Mouse (Mus musculus) bone marrow macrophage, adult 2 months (primary cell): Measurements from ENCODE around the gene Cul3. TPM values are rescaled to one million over a fixed set of nuclear protein-coding genes. Genes with fewer than 3 reads are reported as not detected.

Experiments
- H3K27ac ChIP-seq: 2 replicates; pipeline ENCODE4 v1.5.1; 2012; ENCODE audit warnings: low read depth, low read length; ENCODE audit not compliant: insufficient read depth
- H3K4me1 ChIP-seq: 2 replicates; pipeline ENCODE4 v1.6.1; 2012; ENCODE audit warnings: low read length; ENCODE audit not compliant: control insufficient read depth, insufficient read depth
- H3K4me3 ChIP-seq: 2 replicates; pipeline ENCODE4 v1.5.1; 2012; ENCODE audit warnings: mild to moderate bottlenecking, low read length, moderate library complexity; ENCODE audit not compliant: insufficient read depth
- CTCF ChIP-seq: IDR thresholded peaks from 2 replicates; pipeline ENCODE4 v1.5.1; 2012; ENCODE audit warnings: low read depth, mild to moderate bottlenecking, low read length, moderate library complexity
- POLR2A ChIP-seq: IDR thresholded peaks from 2 replicates; pipeline ENCODE4 v1.6.1; 2012; ENCODE audit warnings: mild to moderate bottlenecking, low read depth, low read length, borderline replicate concordance
- polyA plus RNA-seq: library from polyadenylated mRNA; stranded (reverse); fragments of >200 nt; gene quantifications from 2 replicates; pipeline ENCODE4 v1.2.4, GENCODE M21; 2012; ENCODE audit not compliant: missing spikeins, insufficient read depth, insufficient read length

Gene Cul3
- polyA plus RNA-seq: 95.8 and 119 TPM in 2 replicates

DNA sequence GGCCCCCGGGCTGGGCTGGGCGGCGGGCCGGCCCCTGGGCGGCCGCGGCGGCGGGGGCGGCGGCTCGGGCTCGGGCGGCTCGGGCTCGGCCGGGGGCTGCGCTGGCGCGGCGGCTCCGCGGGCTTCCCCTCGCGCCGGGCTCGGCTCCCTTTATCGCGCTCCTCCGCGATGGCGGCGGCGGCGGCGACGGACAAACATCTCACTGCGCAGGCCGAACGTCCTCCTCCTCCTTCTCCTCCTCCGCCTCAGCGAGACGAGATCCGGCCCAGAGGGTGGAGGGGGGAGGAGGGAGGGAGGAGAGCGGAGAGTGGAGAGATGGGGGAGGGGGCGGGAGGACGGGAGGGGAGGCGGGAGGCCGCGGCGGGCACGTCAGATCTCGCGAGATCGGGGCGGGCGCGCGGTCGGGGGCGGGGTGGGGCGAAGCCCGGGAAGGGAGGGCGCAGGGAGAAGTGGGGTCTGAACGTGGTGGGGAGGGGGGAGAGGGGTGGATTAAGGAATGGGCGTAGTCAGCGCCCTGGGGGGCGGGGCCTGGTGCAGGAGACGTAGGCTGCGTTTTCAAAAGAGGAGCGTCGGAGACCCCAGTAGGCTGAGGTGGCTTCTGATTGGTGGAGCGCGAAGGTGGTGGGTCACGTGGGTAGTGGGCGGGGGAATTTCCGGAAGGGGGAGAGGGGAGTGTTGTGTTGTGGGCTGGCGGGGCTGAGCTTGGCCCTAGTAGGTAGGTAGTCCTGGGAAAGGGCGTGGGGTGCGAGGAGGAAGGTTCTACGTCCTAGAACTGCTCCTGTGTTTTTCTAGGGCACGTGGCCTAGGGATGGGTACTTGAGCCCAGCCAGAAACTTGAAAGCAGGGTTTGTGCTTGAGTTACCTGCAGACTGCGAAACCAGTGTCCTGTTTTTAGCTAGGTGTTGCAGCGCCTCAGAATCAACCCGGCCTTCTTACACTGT, at the start of gene Cul3:
TSS of gene Cul3 (minus strand) at position 45 of the 941 bp plus-strand sequence.
- Histone ChIP-seq H3K4me1 (peaks cover 14% of the 10 kb centered on the region), H3K27ac (peak within 1 kb of the TSS; percentile 89), H3K4me3 (peak within 1 kb of the TSS; percentile 99)
- TF ChIP-seq POLR2A (peak; percentile 90), CTCF (0 out of 2 replicates have a peak, but pooled peaks have one; percentile 8)

DNA sequence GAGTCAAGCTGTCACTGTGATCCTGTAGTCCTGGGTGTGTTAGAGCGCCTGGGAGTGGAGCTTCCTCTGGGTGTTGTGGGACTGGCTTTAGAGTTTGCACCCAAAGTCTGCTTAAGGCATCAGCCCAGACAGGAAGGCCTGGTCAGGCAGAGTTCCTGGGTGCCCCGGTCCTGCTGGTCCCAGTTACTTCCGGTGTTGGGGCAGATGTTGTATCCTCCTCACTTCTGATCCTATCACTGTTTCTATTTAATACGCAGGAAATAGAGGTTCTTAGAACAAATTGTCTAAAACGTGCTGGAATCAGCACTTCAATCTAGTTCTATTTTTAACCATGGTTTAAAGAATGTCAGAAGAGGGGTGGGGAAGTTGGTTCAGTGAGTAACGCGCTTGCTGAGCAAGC, 49.2 kb upstream of the Cul3 start:
- Histone ChIP-seq H3K27ac (peak overlapping the region; percentile 55), H3K4me1 (peaks cover 11% of the 10 kb centered on the region), H3K4me3 (no peak overlapping the region)
- no peak for TF ChIP-seq POLR2A
- TF ChIP-seq CTCF: no peak

- H3K4me3 ChIP-seq: peak overlapping the region; percentile 17; the same call in 1 of the 2 replicates
- H3K4me1 ChIP-seq: peaks cover 13% of the 10 kb centered on the region
- H3K27ac ChIP-seq: no peak overlapping the region
- TF ChIP-seq CTCF: no peak
- TF ChIP-seq POLR2A: no peak
Measured at GRCm38 (mm10) chr1:80383613-80384589, 43.6 kb upstream of the Cul3 start.

- TF ChIP-seq POLR2A (no peak), CTCF (no peak)
- peaks cover 13% of the 10 kb centered on the region for H3K4me1 ChIP-seq
- H3K27ac ChIP-seq: no peak overlapping the region
- H3K4me3 ChIP-seq: no peak overlapping the region
Measured at GRCm38 (mm10) chr1:80382928-80383327, 42.6 kb upstream of the Cul3 start.

GRCm38 (mm10) chr1:80381302-80381701, 41.0 kb upstream of the Cul3 start:
- H3K4me3 ChIP-seq: no peak overlapping the region
- no peak overlapping the region for H3K27ac ChIP-seq
- peaks cover 13% of the 10 kb centered on the region for H3K4me1 ChIP-seq
- no peak for TF ChIP-seq CTCF
- no peak for TF ChIP-seq POLR2A

DNA sequence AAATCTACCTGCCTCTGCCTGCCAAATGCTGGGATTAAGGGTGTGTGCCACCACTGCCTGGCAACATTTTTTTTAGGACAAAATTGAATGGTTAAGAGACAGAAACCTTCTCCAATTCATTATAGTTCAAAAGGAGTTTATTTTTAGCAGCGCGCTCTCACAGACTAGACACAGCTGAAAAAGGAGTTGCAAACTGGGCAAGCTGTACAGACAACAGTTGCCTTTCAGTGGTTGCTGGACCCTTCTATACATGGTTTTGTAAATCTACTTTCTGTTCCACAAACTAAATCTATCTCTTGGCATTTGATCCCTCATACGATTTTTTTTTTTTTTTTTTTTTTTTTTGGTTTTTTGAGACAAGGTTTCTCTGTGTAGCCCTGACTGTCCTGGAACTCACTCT, 31.7 kb upstream of the Cul3 start:
- Histone ChIP-seq H3K27ac (no peak overlapping the region), H3K4me1 (no peaks in the 10 kb centered on the region), H3K4me3 (no peak overlapping the region)
- TF ChIP-seq POLR2A (no peak), CTCF (no peak)

- H3K4me1 ChIP-seq: no peaks in the 10 kb centered on the region
- H3K27ac ChIP-seq: no peak overlapping the region
- no peak overlapping the region for H3K4me3 ChIP-seq
- no peak for TF ChIP-seq POLR2A
- no peak for TF ChIP-seq CTCF
Measured at GRCm38 (mm10) chr1:80371189-80371889, 31.1 kb upstream of the Cul3 start.

DNA sequence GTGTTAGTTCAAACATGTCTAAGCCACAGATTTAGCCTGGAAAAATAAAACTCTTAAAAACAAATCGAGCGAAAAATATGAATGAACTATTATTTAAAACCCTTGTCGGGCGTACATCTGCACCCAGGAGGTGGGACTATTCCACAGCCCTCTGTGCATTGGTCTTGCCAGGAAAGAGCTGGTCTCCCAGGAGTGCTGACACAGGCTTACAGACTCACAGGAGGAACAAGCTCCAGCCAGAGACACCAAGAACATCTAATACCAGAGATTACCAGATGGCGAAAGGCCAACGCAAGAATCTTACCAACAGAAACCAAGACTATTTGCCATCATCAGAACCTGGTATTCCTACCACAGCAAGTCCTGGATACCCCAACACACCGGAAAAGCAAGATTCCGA, 23.2 kb upstream of the Cul3 start:
- H3K4me1 ChIP-seq: peaks cover 13% of the 10 kb centered on the region
- TF ChIP-seq CTCF: no peak
- no peak overlapping the region for H3K27ac ChIP-seq
- H3K4me3 ChIP-seq: no peak overlapping the region

DNA sequence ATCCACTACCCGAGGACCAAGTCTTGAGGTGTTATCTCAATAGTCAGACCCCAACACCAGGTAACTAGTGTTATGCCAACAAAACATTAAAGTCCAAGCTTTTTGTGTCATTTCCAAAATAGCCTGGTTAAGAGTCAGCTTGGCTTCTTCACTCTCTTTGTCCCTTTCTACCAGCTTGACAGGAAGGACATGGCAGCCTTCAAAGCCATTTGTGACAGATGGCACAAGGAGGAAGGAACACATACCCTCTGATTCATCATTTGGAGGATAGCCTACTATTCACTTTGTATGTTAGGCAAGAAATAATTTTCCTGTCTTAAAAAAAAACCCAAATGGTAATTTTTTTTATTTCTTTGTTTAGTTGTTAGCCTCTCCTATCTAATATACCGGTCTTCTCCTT, 22.7 kb upstream of the Cul3 start:
- TF ChIP-seq CTCF (no peak), POLR2A (no peak)
- peaks cover 13% of the 10 kb centered on the region for H3K4me1 ChIP-seq
- H3K27ac ChIP-seq: peak overlapping the region; percentile 24

More for the DNA sequence above, 22.7 kb upstream of the Cul3 start:
- H3K4me3 ChIP-seq: no peak overlapping the region
